Mouse (Mus musculus) stomach, adult 2 months (tissue): ENCODE measurements around the gene Gramd1a. TPM values are rescaled to one million over a fixed set of nuclear protein-coding genes. Genes with fewer than 3 reads are reported as not detected.

Source experiments
- polyA plus RNA-seq: library from polyadenylated mRNA; depleted of rRNA; stranded (reverse); fragments of >200 nt; gene quantifications from 2 replicates; pipeline ENCODE4 v1.2.3, GENCODE M21; 2012; rRNA removed

The Gramd1a gene
- polyA plus RNA-seq: 69.8 and 74.7 TPM in 2 replicates

DNA sequence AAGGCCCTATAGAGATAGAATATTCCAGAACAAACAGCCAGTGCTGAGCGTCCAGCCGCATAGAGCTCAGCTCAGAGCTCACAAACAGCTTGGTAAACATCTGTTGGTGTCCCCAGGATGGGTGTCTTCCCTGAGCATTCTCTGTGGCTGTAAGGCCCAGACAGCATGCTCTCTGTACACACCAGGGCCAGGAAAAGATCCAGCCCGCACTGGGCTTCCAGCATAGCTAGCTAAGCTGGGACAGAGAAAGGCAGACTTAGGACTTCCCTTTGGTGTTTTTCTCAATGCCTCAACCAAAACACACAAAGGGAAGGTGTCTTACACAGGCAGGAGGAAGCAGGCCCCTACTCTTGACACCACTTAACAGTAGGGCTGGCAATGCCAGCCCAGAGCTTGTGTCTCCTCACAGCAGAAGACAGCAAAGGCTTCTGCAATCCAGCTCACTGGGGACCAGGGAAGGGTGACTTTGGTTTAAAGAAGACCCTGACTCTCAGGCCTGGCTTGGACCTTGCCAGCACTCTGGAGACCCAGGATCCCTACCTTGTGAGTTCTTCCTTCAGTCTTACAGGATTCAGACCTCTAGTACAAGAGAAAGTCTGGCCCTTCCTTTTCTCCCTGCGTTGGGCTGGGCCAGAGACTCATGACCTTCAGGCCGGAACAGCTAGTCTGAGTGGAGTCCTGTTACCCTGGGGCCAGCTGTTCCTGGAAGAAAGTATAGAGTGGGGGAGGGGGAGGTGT, at the start of gene Gramd1a:
Gene Gramd1a, minus strand, starts transcription at position 601 of the 738 bp plus-strand sequence.

DNA sequence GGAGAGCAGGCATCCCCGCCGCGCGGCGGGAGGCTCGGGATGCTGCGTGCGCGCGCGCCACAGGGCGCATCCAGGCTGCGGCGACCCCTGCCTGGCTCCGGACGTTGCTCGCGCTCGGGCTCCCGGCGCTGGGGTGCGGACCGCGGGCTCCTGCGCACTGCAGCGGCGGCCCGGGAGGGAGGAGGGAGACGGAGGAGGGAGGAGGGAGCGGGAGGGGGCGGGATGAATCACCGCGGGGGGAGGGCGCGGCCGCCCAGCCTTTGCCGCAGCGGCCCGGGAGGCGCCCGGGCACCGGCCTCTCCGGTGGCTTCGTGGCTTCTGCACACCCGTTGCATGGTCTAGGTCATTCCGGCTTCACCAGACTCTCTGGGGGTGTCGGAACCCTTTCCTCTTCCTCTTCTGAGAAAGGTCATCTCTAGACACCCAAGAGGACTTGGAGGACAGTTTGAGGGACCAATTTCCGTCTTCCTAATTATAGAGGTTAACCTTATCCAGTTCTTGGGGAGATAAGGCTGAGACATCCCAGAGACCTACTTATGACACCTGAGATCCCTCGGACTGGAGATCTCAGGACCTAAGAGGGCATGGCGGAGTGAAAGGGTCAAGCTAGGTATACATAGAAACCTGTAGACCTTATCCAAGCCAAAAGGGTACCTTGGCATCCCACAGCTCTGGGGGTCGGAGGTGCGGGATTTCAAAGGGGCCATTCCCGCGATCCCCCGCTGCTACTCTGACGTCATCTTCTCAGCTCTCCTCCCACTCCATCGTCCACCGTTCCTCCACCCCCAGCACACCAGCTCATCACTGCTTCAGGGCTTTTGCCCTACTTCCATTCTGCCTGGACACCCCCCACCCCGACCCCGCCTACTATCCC, 28.6 kb downstream of the Gramd1a start, which contains the start of gene Scn1b:
Gene Scn1b, minus strand, starts transcription at position 153 of the 874 bp plus-strand sequence.

DNA sequence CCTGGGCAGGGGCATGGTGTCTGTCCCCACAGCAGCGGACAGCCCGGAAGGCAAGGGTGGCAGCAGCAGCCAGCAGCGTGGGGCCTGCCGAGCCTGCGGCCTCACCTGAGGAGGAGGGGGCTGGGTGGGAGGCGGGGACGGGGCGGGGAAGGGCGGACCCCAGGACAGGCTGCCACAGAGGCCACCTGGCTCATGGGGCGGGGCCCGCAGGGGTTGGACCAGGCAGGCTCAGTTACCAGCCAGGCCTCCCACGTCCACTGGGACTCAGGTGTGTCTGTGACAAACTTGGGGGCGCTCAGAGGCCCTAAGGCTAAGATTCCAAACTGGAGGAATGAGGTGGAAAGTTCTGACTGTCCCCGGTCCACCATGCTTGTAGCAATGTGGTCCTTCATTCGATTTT, 40.5 kb downstream of the Gramd1a start, which contains the start of gene Hpn:
Gene Hpn, minus strand, starts transcription at position 109 of the 400 bp plus-strand sequence.

Other genes with a start within 250 kb of the Gramd1a start
- gene Mag, start 241.0 kb downstream of the Gramd1a start, polyA plus RNA-seq: 0.23 and 0.74 TPM in 2 replicates
- 198 and 246 TPM in 2 replicates for gene Hamp2, start 231.2 kb downstream of the Gramd1a start, polyA plus RNA-seq
- gene Hamp, start 211.9 kb downstream of the Gramd1a start, polyA plus RNA-seq: 3.0 and 4.3 TPM in 2 replicates
- 75.4 and 124 TPM in 2 replicates for gene Usf2, start 199.1 kb downstream of the Gramd1a start, polyA plus RNA-seq
- 247 and 370 TPM in 2 replicates for gene Lsr, start 182.4 kb downstream of the Gramd1a start, polyA plus RNA-seq
- gene Fam187b, start 182.1 kb downstream of the Gramd1a start, polyA plus RNA-seq: 3.3 and 3.5 TPM in 2 replicates
- 29.9 and 37.7 TPM in 2 replicates for gene Fxyd5, start 113.4 kb downstream of the Gramd1a start, polyA plus RNA-seq
- 4.0 and 8.9 TPM in 2 replicates for gene Fxyd7, start 104.4 kb downstream of the Gramd1a start, polyA plus RNA-seq
- 189 and 195 TPM in 2 replicates for gene Fxyd1, start 98.7 kb downstream of the Gramd1a start, polyA plus RNA-seq
- 5.3 and 7.5 TPM in 2 replicates for gene Lgi4, start 96.6 kb downstream of the Gramd1a start, polyA plus RNA-seq
- gene Fxyd3, start 79.2 kb downstream of the Gramd1a start, polyA plus RNA-seq: 369 and 371 TPM in 2 replicates
- gene Hpn, start 40.6 kb downstream of the Gramd1a start, polyA plus RNA-seq: 37.6 and 43.8 TPM in 2 replicates
- gene Scn1b, start 28.9 kb downstream of the Gramd1a start, polyA plus RNA-seq: 26.3 and 34.3 TPM in 2 replicates
- not detected in 2 replicates for gene Scgb2b2, start 134.6 kb upstream of the Gramd1a start, polyA plus RNA-seq
- gene Scgb1b2, start 135.9 kb upstream of the Gramd1a start, polyA plus RNA-seq: not detected in 2 replicates
- gene Scgb2b3, start 206.2 kb upstream of the Gramd1a start, polyA plus RNA-seq: not detected in 2 replicates
- gene Scgb1b3, start 219.7 kb upstream of the Gramd1a start, polyA plus RNA-seq: not detected in 2 replicates